Mouse (Mus musculus) kidney, postnatal 25 days (tissue): ENCODE data around the gene Hrh3.

Experiments used
- DNase-seq, 2 experiments: peaks; one replicate each; pipeline ENCODE4 v3.0.0; 2021; ENCODE audit warnings: mixed read lengths in 2 of 2

Gene Hrh3

DNA sequence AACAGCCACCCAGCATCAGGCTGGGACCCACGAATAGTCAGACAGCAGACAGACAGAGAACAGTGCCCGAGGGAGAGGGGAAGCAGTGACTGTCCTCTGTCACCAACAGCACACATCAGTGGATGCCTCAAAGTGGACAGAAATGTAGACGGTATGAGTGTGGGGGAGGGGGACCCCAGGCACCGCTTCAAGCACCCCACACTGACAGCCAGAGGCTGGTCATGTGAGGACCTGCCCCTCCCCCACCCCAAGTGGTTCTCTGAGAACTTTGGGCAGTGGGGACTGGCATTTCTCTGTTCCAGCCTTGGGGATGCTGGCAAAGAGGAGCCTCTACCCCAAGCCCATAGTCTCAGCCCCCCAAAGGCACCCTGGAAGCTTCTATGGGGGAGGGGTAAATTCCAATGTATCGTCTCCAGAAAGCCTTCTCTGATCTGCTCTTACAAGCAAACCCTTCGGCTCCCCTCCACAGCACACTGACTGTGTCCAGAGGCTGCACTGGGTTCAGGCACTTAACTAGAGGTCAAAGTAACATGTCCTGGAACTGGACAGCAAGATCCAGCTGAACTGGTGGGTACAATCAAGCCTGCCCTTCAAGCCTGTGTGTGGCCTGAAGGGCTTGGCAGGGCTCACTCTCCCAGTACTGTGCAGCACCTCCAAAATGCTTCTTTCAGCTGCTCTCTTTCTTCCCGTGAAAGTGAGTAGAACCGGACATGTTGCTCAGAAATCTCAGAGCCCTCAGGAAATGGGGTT, 1.3 kb upstream of the Hrh3 start:
- DNase-seq = peak; percentile 32 to 59

DNA sequence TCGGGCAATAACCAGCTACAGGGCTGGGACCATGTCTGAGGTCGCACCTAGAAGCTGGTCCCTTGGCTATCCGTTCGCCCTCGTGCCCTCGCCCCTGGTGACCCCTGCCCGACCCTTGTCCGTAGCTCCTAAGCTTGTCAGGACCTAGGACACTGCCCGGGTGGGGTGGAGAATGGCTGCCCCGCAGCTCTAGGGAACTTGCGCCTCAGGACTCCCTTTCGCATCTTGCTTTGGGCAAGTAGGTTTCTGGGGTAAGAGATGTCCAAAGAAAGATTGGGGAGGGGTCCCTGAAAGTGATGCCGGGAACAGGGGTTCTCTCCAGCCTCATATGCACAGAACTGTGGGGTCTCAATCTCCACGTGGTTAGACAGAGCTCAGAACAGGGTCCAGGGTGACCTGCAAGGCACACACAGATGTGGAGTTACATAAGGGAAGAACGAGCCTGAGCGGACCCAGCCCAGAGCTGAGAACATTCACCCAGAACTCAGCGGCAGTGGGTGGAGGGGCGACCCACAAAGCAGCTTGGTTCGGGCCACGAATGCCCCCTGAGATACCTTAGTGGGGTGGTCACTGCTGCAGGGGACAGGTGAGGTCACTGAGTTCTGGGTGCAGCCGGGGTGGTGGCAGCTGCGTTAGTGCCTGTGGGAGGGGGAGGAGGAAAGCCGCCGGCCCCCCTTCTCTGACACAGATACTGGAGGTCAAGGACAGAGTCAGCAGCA, 530 bp upstream of the Hrh3 start:
- DNase-seq = peak in 1 of 2 experiments; percentile 33

DNA sequence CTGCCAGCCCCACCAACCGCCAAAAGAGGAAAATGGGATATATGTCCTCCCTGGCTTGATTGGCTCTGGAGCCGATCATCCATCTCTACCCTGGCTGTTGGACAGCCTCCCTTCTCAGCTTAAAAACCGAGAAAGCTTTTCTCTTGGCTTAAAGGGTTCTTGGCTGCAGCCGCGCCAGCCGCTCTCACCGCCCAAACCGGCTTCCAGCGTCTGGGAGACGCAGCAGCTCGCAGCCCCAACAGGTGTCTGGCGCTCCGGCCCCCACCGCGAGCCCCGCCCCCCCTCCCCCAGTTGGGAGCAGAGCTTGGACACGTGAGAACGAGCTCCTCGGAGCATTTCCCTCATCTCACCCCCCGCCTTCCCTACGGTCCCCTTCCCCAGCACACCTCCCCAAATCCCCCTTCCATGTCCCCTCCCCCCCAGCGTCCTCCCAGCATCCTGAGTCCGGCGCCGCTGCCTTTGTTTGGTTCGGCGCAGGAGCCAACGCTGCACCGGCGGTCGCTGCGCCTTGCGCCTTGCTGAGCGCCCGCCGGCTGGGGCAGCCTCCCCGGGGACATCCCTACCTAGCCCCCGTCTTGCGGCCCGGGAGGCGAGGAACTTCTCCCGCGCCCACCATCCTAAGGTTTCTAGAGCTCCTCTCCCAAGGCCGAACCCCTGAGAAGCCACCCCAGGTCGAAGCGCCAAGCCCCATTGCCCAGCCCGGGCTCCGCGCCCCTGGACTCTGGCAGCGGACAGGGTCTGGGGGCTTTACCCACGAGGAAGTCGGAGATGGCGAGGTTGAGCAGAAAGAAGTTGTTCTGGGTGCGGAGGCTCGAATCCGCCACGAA, 924 bp downstream of the Hrh3 start:
- no peak for DNase-seq

DNA sequence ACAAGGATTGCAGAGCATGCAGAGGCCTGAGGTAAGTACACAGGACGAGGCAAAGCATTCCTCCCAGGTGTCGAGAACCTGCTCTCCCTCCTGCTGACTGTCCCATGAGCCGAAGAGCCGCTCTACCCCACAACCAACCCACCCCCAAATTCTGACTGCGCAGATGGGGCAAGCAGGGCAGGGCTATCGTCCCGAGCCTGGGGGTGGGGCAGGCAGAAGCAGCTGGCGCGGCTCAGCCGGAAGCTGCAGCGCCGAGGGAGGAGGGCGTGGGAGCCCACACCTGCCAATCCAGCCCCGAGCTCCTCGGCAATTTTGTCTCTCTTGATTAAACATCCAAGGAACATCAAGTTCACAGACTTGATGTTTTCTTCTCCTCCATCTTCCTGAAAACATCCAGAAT, 4.8 kb downstream of the Hrh3 start:
- peak in 1 of 2 experiments; percentile 33 for DNase-seq

DNA sequence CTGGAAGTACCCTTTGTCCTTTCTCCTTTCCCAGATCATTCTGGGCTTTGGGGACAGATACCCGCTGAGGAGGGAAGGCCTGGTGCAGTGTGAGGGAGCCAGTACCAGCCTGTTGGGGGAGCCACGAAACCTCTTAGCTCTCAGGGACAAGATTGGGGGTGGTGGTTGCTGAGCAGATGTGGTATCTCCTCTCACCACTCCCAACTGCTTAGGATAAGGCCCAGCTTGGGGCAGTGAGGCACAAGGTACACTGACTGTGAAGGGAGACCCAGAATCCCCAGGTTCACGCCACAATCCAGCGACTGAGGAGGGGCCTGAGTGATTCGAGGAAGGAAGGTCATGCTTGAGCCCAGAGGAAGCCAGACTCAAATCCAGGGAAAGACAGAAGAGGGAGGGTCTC, 6.1 kb downstream of the Hrh3 start:
- no peak for DNase-seq

DNA sequence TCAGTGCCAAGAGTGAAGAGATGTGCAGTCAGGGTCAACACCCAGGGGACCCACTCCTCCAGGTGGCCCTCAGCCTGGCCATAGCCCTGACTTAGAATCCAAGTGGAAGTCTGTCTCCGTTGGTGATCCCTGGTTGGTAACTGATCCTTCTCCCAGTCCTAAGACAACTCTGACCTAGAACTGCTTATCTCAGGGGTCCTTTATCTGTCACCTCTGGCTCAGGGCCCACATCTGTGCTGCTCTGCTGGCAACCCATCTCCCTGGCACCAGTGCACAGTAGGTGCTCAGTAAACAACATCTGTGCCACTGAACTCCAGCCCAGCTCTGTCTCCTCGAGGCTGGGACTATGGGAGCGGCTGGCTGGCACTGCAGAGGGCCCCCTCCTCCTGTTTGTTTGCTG, 6.7 kb downstream of the Hrh3 start:
- no peak for DNase-seq

DNA sequence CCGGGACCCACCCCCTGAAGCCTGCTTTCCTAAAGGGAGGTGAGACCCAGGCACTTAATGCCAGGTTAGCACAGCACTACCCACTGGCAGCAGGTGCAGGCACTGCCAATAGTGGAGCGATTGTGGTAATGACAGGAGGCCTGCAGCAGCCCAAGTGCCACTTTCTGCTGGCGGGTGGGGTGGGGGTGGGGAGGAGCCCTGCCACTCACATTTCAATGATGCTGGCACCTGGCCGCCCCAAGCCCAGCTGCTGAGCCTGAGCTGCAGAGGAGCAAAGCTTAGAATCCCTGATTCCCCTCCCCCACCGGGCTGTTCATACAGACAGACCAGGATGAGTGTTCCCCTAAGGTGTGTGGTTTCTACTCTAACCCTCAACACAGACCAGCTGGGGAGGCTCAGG, 8.6 kb downstream of the Hrh3 start:
- DNase-seq = no peak

DNA sequence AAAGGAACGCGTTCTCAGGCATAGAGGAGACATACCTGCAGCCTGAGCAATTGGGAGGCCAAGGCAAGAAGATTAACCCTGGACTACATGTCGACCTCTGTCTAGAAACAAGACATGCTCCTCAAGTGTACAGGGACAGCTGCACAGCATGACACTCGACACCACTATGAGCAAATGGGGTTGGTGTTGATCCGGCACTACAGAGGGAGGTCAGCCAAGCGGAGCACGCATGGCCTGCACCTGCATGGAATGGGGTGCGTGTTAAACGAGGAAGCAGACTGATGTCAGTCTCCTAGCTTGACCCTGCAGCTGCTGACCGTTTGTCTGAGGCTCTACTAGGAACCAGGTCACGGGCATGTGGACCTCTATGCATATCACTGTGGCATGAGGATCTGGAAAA, 14.0 kb downstream of the Hrh3 start:
- no peak for DNase-seq

DNA sequence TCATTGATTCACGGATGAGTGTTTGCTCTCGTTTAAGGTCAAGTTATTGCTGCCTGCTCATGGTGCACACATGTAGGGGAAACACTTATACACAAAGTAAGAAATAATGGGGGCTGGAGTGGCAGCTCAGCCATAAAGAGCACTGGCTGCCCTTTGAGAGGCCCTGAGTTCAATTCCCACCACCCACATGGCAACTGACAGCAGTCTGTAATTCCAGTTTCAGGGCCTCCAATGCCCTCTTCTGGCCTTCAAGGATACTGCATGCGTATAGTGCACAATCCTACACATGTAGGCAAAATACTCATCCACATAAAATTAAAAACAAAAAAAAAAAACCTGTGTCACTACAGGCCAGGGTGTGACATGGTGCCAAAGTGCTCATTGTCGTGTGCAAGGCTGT, 16.8 kb downstream of the Hrh3 start:
- no peak for DNase-seq

DNA sequence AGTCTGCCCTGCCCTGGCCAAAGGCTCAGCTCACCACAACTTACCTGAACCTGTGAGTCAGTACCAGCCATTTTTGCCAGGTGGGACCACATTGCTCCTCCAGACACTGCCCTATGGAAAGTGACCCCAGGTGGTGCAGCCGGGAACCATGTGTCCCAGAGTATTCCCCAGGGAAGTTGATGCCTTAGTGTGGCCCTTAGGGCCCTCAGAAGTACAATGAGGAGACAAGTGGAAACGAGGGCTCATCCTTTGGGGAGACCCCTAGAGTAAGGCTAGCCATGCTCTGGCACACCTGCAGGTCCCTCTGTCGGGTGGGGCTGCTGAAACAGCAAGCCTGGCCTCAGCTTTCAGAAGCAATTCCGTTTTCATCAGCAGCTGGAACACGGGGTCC, 17.7 kb downstream of the Hrh3 start:
- no peak for DNase-seq

DNA sequence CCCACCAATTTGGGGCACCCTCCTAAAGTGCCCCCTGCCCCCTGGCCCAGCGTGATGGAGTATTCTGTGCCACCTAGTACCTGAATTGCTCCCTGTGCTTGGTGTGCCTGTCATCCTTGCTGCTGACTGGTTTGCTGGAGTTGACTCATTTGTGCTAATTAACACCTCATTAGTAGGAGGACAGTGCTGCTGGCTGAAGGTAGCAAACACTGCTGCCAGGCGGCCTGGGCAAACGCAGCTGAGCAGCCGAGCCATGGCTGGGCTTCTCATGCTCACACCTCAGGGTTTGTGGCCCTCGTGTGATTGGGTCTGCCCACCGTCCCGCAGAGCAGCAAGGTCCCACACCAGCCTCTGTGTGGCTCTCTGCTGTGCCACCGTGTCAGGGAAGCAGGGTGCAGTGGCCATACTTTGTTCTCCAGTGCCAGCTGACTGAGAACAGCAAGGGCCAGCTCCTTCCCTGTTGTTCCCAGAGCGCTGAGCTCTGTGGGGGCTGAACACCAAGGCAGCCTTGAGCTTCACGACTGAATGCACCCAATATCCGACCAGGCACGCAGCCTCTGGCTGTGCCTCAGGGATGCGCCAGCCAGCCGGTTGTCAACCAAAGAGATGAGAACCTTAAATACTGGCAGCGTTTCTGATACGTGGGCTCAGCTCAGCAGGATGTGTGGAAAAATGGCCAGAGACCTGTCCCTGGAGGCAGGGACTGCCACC, 18.2 kb downstream of the Hrh3 start:
- DNase-seq = no peak

DNA sequence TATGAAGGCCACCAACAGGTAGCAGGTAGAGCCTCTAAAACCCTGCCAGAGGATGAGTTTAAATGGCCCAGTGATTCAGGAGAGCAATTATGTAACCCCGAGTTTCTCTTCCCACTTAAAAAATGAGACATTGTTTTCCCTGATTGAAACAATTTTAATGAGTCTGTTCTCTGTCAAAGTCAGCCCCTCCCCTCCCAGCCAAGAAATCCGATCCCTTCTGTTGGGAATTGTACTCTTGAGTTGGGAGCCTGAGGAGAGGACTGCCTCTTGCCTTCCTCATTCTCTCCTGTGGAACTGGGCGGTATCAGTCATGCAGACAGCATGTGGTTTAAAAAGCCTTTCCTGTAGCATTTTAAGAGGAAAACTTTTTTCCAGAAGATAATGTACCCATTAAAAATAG, 19.7 kb downstream of the Hrh3 start:
- DNase-seq = no peak

DNA sequence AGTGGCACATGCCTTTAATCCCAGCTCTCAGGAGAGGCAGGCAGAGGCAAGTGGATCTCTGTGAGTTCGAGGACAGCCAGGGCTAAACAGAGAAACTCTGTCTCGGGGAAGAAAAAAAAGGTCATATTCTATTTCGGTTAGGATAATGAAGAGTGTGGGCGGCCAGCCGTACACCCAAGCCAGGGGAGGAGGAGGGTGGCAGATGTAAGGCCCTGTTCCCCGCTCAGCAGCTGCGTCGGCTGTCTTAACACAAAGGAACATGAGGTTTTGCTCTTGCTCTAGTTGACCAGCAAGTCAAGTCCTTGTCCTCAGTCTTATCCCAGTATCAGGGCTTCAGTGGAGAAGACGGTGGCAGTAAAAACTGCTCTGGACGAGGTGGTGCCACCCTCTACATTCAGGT, 21.2 kb downstream of the Hrh3 start:
- DNase-seq = no peak

DNA sequence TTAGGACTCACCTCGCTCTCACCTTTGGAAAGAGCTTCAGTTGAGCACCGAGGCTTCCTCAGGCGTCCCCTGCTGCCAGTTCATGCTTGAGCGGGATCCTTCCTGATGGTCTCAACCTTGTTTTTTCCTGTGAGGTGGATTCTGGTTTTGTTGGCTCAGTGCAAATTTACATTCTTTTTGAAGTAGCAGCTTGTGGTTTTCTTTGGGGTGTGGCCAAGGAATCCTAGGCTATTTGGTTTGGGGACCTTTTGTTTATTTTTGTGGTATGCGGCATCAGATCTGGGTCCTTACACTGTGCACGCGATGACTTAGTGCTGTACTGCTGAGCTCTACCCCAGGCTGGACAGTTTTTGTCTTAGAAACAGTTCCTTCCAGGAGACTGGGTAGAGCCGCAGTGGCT, 23.6 kb downstream of the Hrh3 start:
- DNase-seq = no peak

DNA sequence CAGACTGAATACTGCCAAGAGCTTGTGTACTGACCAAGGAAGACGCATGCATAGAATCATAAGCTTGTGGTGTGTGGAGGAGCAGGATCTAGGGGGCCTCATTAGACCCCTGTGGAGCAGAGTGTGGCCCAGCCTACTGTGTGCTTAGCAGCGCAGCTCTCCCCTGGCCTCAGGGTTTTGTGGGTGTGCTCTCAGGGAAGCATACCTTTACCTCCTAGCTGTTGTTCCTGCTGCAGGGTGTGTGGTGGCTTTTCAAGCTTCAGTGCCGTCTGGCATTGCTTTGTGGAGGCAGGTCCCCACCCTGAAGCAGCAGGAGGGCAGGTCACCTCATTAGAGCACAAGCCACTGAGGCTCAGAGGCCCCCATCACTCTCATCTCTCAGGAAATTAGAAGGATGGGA, 26.7 kb downstream of the Hrh3 start:
- DNase-seq = no peak

DNA sequence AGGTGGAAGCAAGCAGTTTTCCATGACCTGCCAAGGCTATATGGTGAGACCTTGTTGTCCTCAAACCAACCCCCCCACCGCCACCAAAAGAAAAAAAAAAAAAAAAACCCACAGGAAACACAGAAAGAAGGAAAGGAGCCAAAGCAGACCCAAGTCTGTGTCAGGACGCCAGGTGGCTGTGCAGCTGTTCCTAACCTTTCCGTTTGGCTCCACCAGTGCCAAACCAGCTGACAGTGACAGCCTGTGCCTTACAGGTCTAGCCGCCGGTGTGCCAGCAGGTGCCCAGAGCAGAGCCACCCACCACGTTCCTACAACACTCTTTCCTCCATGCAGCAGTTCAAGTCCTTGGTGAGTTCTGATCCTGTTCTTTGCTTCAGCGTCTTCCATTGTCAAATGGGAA, 31.4 kb downstream of the Hrh3 start:
- no peak for DNase-seq

DNA sequence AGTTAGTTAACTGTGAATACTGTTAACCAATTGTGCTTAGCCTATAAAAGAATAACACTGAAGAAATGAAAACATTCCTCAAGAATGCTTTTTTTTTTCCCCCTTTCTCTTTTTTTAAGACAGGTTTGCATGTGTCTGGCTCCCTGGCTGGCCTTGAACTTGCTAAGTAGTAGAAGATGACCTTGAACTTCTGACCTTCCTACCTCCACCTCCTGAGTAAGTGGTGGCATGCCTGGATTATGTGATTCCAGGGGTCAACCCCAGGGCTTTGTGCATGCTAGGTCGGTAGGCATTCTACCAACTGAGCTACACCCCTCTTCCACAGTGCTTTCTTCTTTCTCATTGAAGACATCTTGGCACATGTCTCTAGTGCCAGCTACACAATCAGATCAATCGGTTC, 32.6 kb downstream of the Hrh3 start:
- no peak for DNase-seq

DNA sequence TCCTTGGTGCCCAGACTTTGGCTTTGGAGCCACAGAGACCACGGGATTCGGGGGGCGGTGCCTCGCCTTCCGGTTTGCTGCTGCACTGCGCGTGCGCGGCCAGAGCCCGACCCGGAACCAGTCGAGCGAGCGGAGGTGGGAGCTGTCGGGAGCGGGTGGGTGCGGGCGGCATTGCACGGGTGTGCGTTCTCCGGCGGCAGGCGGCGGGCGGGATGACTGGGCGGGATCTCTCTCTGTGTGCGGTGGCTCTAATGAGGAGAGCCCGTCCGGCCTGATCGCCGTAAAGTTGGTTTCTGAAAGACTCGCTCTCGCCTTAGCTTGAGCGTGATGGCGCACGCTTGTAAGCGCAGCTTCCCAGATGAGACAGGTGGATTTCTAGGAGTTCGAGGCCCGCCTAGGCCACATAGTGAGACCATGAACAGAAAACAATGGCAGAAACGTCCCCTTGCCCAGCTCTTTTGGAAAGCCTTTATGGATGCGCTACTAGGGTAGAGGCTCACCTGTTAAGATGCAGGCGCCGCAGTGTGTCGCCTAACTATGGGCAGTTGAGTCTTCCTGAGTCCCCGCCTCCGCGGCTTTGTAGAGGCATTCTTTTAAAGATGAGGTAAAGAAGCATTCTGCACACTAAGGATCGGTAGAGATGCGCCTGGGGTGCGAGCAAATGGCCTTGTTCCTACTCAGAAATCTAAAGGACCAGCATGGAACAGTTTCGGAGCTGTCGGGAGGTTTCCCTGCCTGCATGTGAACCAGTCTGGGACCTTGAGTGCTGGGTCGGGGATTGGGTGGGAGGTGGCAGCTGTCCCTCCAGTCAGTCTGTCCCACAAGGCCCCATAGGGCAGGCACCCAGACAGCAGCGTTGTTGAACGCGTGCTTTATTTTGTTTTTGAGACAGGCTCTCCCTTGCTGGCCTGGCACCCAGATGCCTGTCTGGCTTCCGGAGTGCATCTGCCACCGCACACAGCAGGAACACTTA, 33.5 kb downstream of the Hrh3 start, which contains the start of gene Mtg2:
Gene Mtg2 (plus strand): TSS at position 108 of the 973 bp plus-strand sequence.
- DNase-seq = peak; percentile 94 to 96

DNA sequence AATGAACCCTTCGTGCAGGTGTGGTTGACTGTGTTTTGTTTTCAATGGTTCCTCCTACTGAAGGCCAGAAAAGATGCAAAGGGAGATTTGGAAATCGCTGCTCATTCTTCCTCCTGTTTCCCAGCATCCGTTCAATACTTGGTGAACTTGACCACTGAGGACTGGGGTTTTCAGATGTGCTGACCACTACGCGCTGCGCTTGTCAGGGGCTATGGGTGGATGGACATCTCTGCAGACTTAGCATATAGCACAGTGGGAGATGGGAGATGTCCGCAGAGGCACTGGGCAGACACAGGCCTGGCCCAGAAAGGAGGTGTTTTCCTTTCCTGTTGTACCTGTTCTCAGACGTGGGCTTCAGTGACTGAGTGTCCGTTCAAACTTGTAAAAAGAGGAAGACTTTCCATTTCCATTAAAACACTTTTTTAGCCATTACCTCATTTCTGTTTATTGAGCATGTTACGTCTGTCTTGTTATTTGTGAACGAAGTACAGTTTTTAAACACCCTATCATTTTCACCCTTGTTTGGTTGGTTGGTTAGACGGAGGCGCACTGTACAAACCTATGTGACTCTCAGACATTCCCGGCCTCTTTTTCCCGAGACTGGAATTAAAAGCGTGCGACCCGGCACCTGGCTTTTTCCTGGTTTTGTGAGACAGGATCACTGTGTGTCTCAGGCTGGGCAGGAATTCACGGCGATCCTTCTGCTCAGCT, 34.4 kb downstream of the Hrh3 start:
- no peak for DNase-seq

DNA sequence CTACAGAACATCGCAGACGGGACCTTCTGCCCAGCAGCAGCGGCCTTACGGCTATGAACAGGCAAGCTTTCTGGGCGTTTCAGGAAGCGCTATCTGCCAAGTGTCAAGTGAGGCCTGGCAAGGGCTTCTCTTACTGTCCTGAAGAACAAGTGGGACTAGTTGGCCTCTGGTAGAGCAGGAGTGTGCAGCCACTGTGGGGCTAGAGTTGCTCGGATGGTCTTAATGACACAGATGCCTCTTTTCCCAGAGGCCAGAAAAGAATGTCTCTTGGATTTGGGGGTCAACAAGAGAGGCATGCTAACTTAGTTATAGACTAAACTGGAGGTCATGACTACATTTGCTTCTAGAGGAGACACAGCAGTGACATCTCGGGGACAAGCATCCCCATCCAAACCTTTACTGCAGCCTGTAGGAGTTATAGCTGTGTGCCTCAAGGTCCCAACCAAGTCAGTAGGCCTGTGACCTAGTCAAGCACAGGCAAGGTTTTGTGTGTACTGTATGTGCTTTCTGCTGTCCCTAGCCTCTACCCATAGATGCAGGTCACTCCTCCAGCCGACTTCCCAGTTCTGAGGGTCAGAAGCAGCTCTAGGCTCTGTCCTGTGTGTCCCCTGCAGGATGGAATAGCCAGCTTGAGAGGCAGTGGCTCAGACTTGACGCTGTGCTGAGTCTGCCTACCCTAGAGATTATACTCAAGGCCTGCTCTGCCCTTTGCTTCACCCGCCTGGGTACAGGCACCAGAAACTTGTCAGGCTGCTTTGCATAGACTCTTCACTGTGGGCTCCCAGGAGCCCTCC, 40.8 kb downstream of the Hrh3 start:
- no peak for DNase-seq
